In genomic region chr5:140699776-140700175, GRCm38 (mm10) we compare ENCODE assay signal across 17 mouse cellular contexts. TPM values are rescaled to one million over a fixed set of nuclear protein-coding genes. Genes with fewer than 3 reads are reported as not detected.
A peak's percentile ranks its signal among the peaks of the same experiment; 100 is the strongest.
DNase-seq lines count a peak whose midpoint lies in the region; ATAC-seq lines count a peak whose summit lies in the region.
"Had no signal": no experiment of that assay in that cellular context is flagged by ENCODE, and none has a peak within 500 bp of the region (broad histone marks: within the 10 kb centered on the region; RNA-seq: fewer than 3 reads in every experiment).

No protein-coding gene starts in this region.

- H3K4me2 ChIP-seq in liver, embryonic 11.5 days: no peak overlapping the region
- no peak overlapping the region for H3K4me2 ChIP-seq in embryonic facial prominence, embryonic 14.5 days (ENCODE audit: low read depth, low read length)
- H3K4me2 ChIP-seq: embryonic facial prominence, embryonic 15.5 days; hindbrain, embryonic 12.5 days had no signal

- no peak overlapping the region for H3K9ac ChIP-seq in liver, embryonic 11.5 days (ENCODE audit: low read depth, low read length)
- H3K9ac ChIP-seq in embryonic facial prominence, embryonic 14.5 days (ENCODE audit: low read depth, low read length): peak overlapping the region; percentile 40; the same call in 1 of the 2 replicates
- H3K9ac ChIP-seq: embryonic facial prominence, embryonic 15.5 days; hindbrain, embryonic 12.5 days had no signal

- no peaks in the 10 kb centered on the region for H3K9me3 ChIP-seq in liver, embryonic 11.5 days (ENCODE audit: control insufficient read depth, low read length)
- no peaks in the 10 kb centered on the region for H3K9me3 ChIP-seq in embryonic facial prominence, embryonic 14.5 days (ENCODE audit: control insufficient read depth, low read length)
- H3K9me3 ChIP-seq: embryonic facial prominence, embryonic 15.5 days; forebrain, embryonic 10.5 days; hindbrain, embryonic 12.5 days had no signal

- no peak for ATAC-seq in liver, embryonic 11.5 days (replicated peaks; ENCODE audit: low FRiP score)
- ATAC-seq in embryonic facial prominence, embryonic 14.5 days (ENCODE audit: low read depth): no peak
- ATAC-seq: inflammation-experienced regulatory T-cells, adult 6 months had no signal

- WGBS in liver, embryonic 11.5 days: 75% methylated on average over 9 of the region's 9 CpGs
- 92% methylated on average over 9 of the region's 9 CpGs for WGBS in embryonic facial prominence, embryonic 14.5 days

- H3K27me3 ChIP-seq in liver, embryonic 11.5 days (replicated peaks; ENCODE audit: control insufficient read depth, insufficient read depth, low read length): no peaks in the 10 kb centered on the region
- no peaks in the 10 kb centered on the region for H3K27me3 ChIP-seq in embryonic facial prominence, embryonic 14.5 days (replicated peaks; ENCODE audit: control insufficient read depth, insufficient read depth, low read length)
- H3K27me3 ChIP-seq: CH12.LX; embryonic facial prominence, embryonic 15.5 days; hindbrain, embryonic 12.5 days had no signal

- H3K4me1 ChIP-seq in liver, embryonic 11.5 days (replicated peaks; ENCODE audit: control insufficient read depth, insufficient read depth, low read length): peaks cover 23% of the 10 kb centered on the region
- H3K4me1 ChIP-seq in embryonic facial prominence, embryonic 14.5 days (ENCODE audit: control insufficient read depth, insufficient read depth, low read length): peaks cover 15% of the 10 kb centered on the region; the same call in 1 of the 2 replicates

- H3K36me3 ChIP-seq in liver, embryonic 11.5 days (ENCODE audit: control insufficient read depth, insufficient read depth, low read length): no peaks in the 10 kb centered on the region
- H3K36me3 ChIP-seq in embryonic facial prominence, embryonic 14.5 days (ENCODE audit: control insufficient read depth, insufficient read depth, low read length): peaks cover 40% of the 10 kb centered on the region

- no peak overlapping the region for H3K27ac ChIP-seq in liver, embryonic 11.5 days (ENCODE audit: low read depth, low read length)
- no peak overlapping the region for H3K27ac ChIP-seq in embryonic facial prominence, embryonic 14.5 days (replicated peaks; ENCODE audit: low read depth, low read length)
- H3K27ac ChIP-seq: embryonic facial prominence, embryonic 15.5 days; forebrain, embryonic 10.5 days; heart, adult 2 months; hindbrain, embryonic 12.5 days had no signal

- intact Hi-C loops in left cerebral cortex, postnatal 25 days (cut with DNase I): no loop called here

- DNase-seq in cerebellum, adult 9-11 months: peak; percentile 45
- DNase-seq in cerebellum, adult 18-20 months: no peak
- peak; percentile 24 for DNase-seq in liver
- DNase-seq in liver, embryonic 11.5 days (ENCODE audit: low spot score): no peak
- no peak for DNase-seq in embryonic facial prominence, embryonic 14.5 days (ENCODE audit: low spot score)
- peak; percentile 20 to 45 for DNase-seq in kidney, postnatal 4 days
- DNase-seq in left cerebral cortex, postnatal 25 days (ENCODE audit: low spot score in 2 of 2): no peak
- DNase-seq in gastrocnemius, adult 18-20 months (ENCODE audit: low spot score): no peak
- DNase-seq: adrenal gland, adult 8-10 months; heart, adult 2 months; heart, postnatal 10 days; retina, postnatal 1 day had no signal

- no peak overlapping the region for H3K4me3 ChIP-seq in liver, embryonic 11.5 days (ENCODE audit: low read depth, low read length)
- no peak overlapping the region for H3K4me3 ChIP-seq in embryonic facial prominence, embryonic 14.5 days (ENCODE audit: low read depth, low read length)
- H3K4me3 ChIP-seq: embryonic facial prominence, embryonic 15.5 days; forebrain, embryonic 10.5 days; heart, adult 2 months; hindbrain, embryonic 12.5 days had no signal

RNA-seq across cellular contexts. Expression of gene Iqce, which starts 2.4 kb away (rescaled TPM):
- 13.2 and 14.4 TPM in 2 replicates for polyA plus RNA-seq in liver, embryonic 11.5 days (2014; fragmentation: Nextera tagmentation; extraction: Ambion mirVana)
- polyA plus RNA-seq in embryonic facial prominence, embryonic 14.5 days (2014; fragmentation: Nextera tagmentation; extraction: Ambion mirVana): 17.2 and 25.1 TPM in 2 replicates
- total RNA-seq in left cerebral cortex, postnatal 25 days (2021): 10 to 100 TPM; 43.4 to 50.4 TPM
- 1 to 10 TPM; 1.6 to 2.2 TPM for total RNA-seq in gastrocnemius, adult 18-20 months (2021)

RNA-seq across cellular contexts. Expression of gene Brat1, which starts 5.0 kb away (rescaled TPM):
- 16.9 and 18.7 TPM in 2 replicates for polyA plus RNA-seq in liver, embryonic 11.5 days (2014; fragmentation: Nextera tagmentation; extraction: Ambion mirVana)
- 17.8 and 21.7 TPM in 2 replicates for polyA plus RNA-seq in embryonic facial prominence, embryonic 14.5 days (2014; fragmentation: Nextera tagmentation; extraction: Ambion mirVana)
- total RNA-seq in left cerebral cortex, postnatal 25 days (2021): 10 to 100 TPM; 20.5 to 22.4 TPM
- total RNA-seq in gastrocnemius, adult 18-20 months (2021): 1 to 10 TPM; 4.5 to 5.3 TPM

RNA-seq across cellular contexts. Expression of gene Amz1, which starts 24.2 kb away (rescaled TPM):
- polyA plus RNA-seq in liver, embryonic 11.5 days (2014; fragmentation: Nextera tagmentation; extraction: Ambion mirVana): 1.2 and 2.0 TPM in 2 replicates
- 0.54 and 0.87 TPM in 2 replicates for polyA plus RNA-seq in embryonic facial prominence, embryonic 14.5 days (2014; fragmentation: Nextera tagmentation; extraction: Ambion mirVana)
- total RNA-seq in left cerebral cortex, postnatal 25 days (2021): 10 to 100 TPM; 16.0 to 18.0 TPM
- total RNA-seq in gastrocnemius, adult 18-20 months (2021): under 1 TPM in 1 of 2 experiments, not detected in 1; 0.36 TPM

RNA-seq across cellular contexts. Expression of gene Ttyh3, which starts 50.9 kb away (rescaled TPM):
- polyA plus RNA-seq in liver, embryonic 11.5 days (2014; fragmentation: Nextera tagmentation; extraction: Ambion mirVana): 24.3 and 26.5 TPM in 2 replicates
- polyA plus RNA-seq in embryonic facial prominence, embryonic 14.5 days (2014; fragmentation: Nextera tagmentation; extraction: Ambion mirVana): 47.5 and 50.5 TPM in 2 replicates
- 100 to 1,000 TPM; 272 to 289 TPM for total RNA-seq in left cerebral cortex, postnatal 25 days (2021)
- 1 to 10 TPM; 4.1 to 5.4 TPM for total RNA-seq in gastrocnemius, adult 18-20 months (2021)

Comparison
In these comparisons a context has a peak if more than half of its experiments do, and no peak if none do; other contexts are left out.
1. DNase-seq: peak in cerebellum, adult 9-11 months (single experiment), liver (single experiment) and kidney, postnatal 4 days (2 of 2); none in cerebellum, adult 18-20 months (0 of 2), liver, embryonic 11.5 days (single experiment), embryonic facial prominence, embryonic 14.5 days (single experiment), left cerebral cortex, postnatal 25 days (0 of 2) and gastrocnemius, adult 18-20 months (single experiment).
2. RNA of gene Iqce, which starts 2.4 kb away (total RNA-seq): 43.4 to 50.4 TPM in left cerebral cortex, postnatal 25 days; 1.6 to 2.2 TPM in gastrocnemius, adult 18-20 months; every median in the first group is over 10 times any median in the second.
3. RNA of gene Amz1, which starts 24.2 kb away (total RNA-seq): 16.0 to 18.0 TPM in left cerebral cortex, postnatal 25 days; 0.36 TPM in gastrocnemius, adult 18-20 months; every median in the first group is over 10 times any median in the second.